Mouse (Mus musculus): Measurements from ENCODE around the gene Rhox4c.
"Not testable (repeated sequence)": the region's sequence is repeated elsewhere in the genome, so short reads cannot be mapped to it uniquely, and the experiment has no call there.

Rhox4c gene

GRCm38 (mm10) chrX:37480037-37480436, at the start of gene Rhox4c:
Gene Rhox4c (plus strand): TSS chrX:37480337.
- not testable (repeated sequence) for DNase-seq (ENCODE audit: low read depth)

GRCm38 (mm10) chrX:37432194-37432593, 47.9 kb upstream of the Rhox4c start, which contains the start of gene Rhox4b:
Gene Rhox4b (plus strand): TSS chrX:37432494.
- DNase-seq (ENCODE audit: low read depth) = not testable (repeated sequence)

- not testable (repeated sequence) for DNase-seq (ENCODE audit: low read depth)
Observed at GRCm38 (mm10) chrX:37453380-37453779, 26.8 kb upstream of the Rhox4c start, which contains the start of gene Rhox2c. Gene Rhox2c (plus strand): TSS chrX:37453680.

GRCm38 (mm10) chrX:37458285-37458684, 21.9 kb upstream of the Rhox4c start, which contains the start of gene Rhox3c:
Gene Rhox3c (plus strand): TSS chrX:37458585.
- DNase-seq (ENCODE audit: low read depth) = not testable (repeated sequence)

GRCm38 (mm10) chrX:37514059-37514458, 33.9 kb downstream of the Rhox4c start, which contains the start of gene Rhox4d:
Gene Rhox4d (plus strand): TSS chrX:37514359.
- not testable (repeated sequence) for DNase-seq (ENCODE audit: low read depth)

- DNase-seq (ENCODE audit: low read depth) = not testable (repeated sequence)
Observed at GRCm38 (mm10) chrX:37530152-37530551, 50.0 kb downstream of the Rhox4c start, which contains the start of gene Rhox2e. Gene Rhox2e (plus strand): TSS chrX:37530452.

Data from NIH3T3 (cell line).